Mouse (Mus musculus) ES-Bruce4 (cell line): ENCODE results near the gene Gm6710. TPM values are rescaled to one million over a fixed set of nuclear protein-coding genes. Genes with fewer than 3 reads are reported as not detected.
"Not testable (repeated sequence)": the region's sequence is repeated elsewhere in the genome, so short reads cannot be mapped to it uniquely, and the experiment has no call there.

Experiments
- H3K27ac ChIP-seq: 2 replicates; pipeline ENCODE4 v1.5.1; 2012; ENCODE audit warnings: low read length, inconsistent platforms; ENCODE audit not compliant: insufficient read depth
- H3K27me3 ChIP-seq: 2 replicates; pipeline ENCODE4 v1.6.1; 2012; ENCODE audit warnings: mild to moderate bottlenecking, low read length, inconsistent platforms; ENCODE audit not compliant: control insufficient read depth, poor library complexity, insufficient read depth, severe bottlenecking
- H3K36me3 ChIP-seq: 2 replicates; pipeline ENCODE4 v1.6.1; 2012; ENCODE audit warnings: inconsistent platforms, mild to moderate bottlenecking, low read length, moderate library complexity; ENCODE audit not compliant: control insufficient read depth, poor library complexity, insufficient read depth, severe bottlenecking
- H3K4me1 ChIP-seq: one replicate; pipeline ENCODE4 v1.8.1; 2011; ENCODE audit warnings: low read length; ENCODE audit not compliant: control insufficient read depth, insufficient read depth
- H3K4me3 ChIP-seq: 2 replicates; pipeline ENCODE4 v1.5.1; 2011; ENCODE audit warnings: low read depth, mild to moderate bottlenecking, low read length
- H3K9ac ChIP-seq: 2 replicates; pipeline ENCODE4 v1.6.1; 2012; ENCODE audit warnings: low read depth, mild to moderate bottlenecking, inconsistent platforms; ENCODE audit not compliant: poor library complexity, severe bottlenecking
- H3K9me3 ChIP-seq: replicated peaks from 2 replicates; pipeline ENCODE4 v1.6.1; 2012; ENCODE audit warnings: mild to moderate bottlenecking, low read length, inconsistent platforms; ENCODE audit not compliant: control insufficient read depth, poor library complexity, insufficient read depth, severe bottlenecking
- polyA plus RNA-seq: library from polyadenylated mRNA; stranded (reverse); fragments of >200 nt; gene quantifications from 2 replicates; pipeline ENCODE4 v1.2.4, GENCODE M21; 2011; ENCODE audit warnings: low read depth; ENCODE audit not compliant: missing spikeins, insufficient read depth, insufficient read length

The Gm6710 gene
- 10.1 and 14.4 TPM in 2 replicates for polyA plus RNA-seq

DNA sequence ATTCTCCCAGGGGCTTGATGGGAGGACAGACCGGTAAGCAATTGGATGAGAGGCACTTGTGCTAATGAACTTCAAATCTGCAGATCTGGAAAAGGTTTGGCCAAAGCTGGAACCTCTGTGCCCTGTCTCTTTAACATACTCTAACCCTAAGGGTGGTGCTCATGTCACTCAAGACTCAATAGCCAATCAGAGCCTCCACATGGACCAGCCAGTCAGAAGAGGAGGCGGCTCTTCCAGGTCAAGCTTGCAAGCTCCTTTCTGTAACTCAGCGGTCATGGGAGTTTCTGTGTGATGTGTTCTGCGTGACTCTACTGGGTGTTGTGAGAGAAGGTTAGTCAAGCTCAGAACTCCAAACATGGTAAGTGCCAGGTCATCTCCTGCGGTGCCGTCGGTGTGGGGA is at the start of gene Gm6710:
Gene Gm6710 (plus strand): TSS at position 196 of the 400 bp plus-strand sequence.
- not testable (repeated sequence) for H3K4me3 ChIP-seq, H3K27ac ChIP-seq, H3K36me3 ChIP-seq, H3K27me3 ChIP-seq, H3K9ac ChIP-seq, H3K4me1 ChIP-seq, H3K9me3 ChIP-seq

Other genes starting within 250 kb of the Gm6710 start
- not detected in 2 replicates for gene Gm11007, start 225.2 kb upstream of the Gm6710 start, polyA plus RNA-seq
- 4.7 TPM in 1 of 2 replicates, not detected in the other for gene Zfp969, start 165.6 kb upstream of the Gm6710 start, polyA plus RNA-seq
- gene Gm2007, start 127.7 kb upstream of the Gm6710 start, polyA plus RNA-seq = not detected in 2 replicates
- not detected in 2 replicates for gene Gm14288, start 68.1 kb upstream of the Gm6710 start, polyA plus RNA-seq
- 21.3 and 23.8 TPM in 2 replicates for gene Zfp966, start 61.9 kb downstream of the Gm6710 start, polyA plus RNA-seq
- gene Gm2026, start 96.1 kb downstream of the Gm6710 start, polyA plus RNA-seq = 1.8 and 6.6 TPM in 2 replicates